Mouse (Mus musculus): Measurements from ENCODE around the gene Rrp8. TPM values are rescaled to one million over a fixed set of nuclear protein-coding genes. Genes with fewer than 3 reads are reported as not detected.
A peak's percentile ranks its signal among the peaks of the same experiment; 100 is the strongest.
"Not testable (repeated sequence)": the region's sequence is repeated elsewhere in the genome, so short reads cannot be mapped to it uniquely, and the experiment has no call there.

Rrp8 gene
- polyA plus RNA-seq, 1 experiment from 2014 or later: 41.2 TPM

DNA sequence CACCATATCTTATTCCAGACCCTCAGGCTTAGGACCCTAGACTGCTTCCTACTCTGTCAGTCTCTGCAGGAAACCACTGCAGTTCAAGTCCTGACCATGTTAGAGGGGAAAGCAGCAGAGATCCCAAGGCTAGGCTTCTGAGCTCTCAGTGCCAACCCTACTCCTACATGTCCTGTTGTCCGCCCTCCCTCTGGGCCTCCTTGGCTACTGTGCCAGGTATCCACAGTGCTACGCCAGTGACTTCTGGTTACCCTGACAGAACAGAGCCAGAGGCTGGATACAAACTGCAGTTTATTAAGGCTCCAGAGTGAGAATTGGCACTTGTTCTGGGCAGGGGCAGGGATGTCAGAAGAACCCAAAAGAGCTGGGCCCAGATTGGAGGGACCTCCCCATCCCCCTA, 15.5 kb upstream of the Rrp8 start:
- DNase-seq (ENCODE audit: low spot score, missing footprints): no peak
- H3K36me3 ChIP-seq (ENCODE audit: control insufficient read depth, insufficient read depth, low read length): peaks cover 24% of the 10 kb centered on the region
- no peak overlapping the region for H3K4me3 ChIP-seq (ENCODE audit: low read depth, low read length)
- WGBS: 90% methylated on average over 2 of the region's 2 CpGs
- no peaks in the 10 kb centered on the region for H3K27me3 ChIP-seq (ENCODE audit: control insufficient read depth, insufficient read depth, low read length)
- no peak; the same call in 1 of the 2 replicates for ATAC-seq (ENCODE audit: low FRiP score)
- H3K27ac ChIP-seq (ENCODE audit: low read depth, low read length): no peak overlapping the region
- no peaks in the 10 kb centered on the region for H3K9me3 ChIP-seq (ENCODE audit: control insufficient read depth, low read length)
- H3K4me2 ChIP-seq: no peak overlapping the region
- H3K4me1 ChIP-seq (ENCODE audit: control insufficient read depth, insufficient read depth, low read length): peaks cover 8% of the 10 kb centered on the region
- H3K9ac ChIP-seq (ENCODE audit: low read length): no peak overlapping the region

DNA sequence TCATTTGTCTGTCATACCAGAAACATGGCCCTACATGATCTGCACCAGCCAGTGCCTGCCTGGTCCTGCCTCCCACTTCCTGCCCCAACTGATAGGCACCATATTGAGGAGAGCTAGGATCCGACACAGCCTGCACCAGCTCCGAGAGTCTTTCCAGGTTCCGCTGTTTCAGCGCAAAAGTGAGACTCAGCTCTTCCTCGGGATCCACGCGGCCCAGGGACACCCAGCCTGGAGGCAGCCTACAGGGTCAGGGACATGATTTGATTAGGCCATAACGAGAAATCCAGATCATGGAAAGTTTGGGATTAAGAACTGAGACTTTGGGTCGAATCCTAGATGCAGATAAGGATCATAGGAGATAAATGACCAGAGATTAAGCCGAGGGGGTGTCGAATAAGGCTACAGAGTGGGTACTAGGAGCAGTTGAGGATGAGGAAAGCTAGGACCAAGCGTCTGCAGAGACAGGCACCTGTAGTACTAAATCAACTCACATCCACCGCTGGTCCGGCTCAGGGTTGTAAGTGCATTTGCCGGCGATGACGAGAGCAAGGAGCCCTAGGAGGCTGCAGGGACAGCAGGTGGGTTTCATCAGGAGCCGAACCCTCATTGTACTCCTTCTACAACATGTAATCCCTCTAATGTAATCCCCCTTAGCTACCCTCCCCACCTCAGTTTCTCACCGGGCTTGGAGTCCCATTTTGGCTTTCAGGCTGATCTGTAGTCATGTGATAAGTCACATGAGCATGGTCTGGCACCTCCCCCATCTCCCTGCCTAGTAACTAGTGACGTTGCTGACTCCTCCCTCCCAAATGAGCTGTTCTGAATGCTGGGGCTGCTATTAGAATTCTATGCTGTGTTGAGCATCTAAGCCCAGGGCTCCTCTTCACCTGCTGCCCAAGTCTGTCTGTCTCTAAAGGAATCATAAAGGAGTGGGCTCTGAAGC, 14.6 kb upstream of the Rrp8 start, which contains the start of gene Tpp1:
TSS of gene Tpp1 (minus strand) at position 745 of the 943 bp plus-strand sequence.
- Histone ChIP-seq H3K27ac (ENCODE audit: low read depth, low read length) (no peak within 1 kb of the TSS), H3K4me1 (ENCODE audit: control insufficient read depth, insufficient read depth, low read length) (peaks cover 8% of the 10 kb centered on the region), H3K4me3 (ENCODE audit: low read depth, low read length) (peak within 1 kb of the TSS; percentile 45), H3K4me2 (peak within 1 kb of the TSS; percentile 70), H3K36me3 (ENCODE audit: control insufficient read depth, insufficient read depth, low read length) (peaks cover 20% of the 10 kb centered on the region), H3K9ac (ENCODE audit: low read length) (peak within 1 kb of the TSS; percentile 77), H3K27me3 (ENCODE audit: control insufficient read depth, insufficient read depth, low read length) (no peaks in the 10 kb centered on the region), H3K9me3 (ENCODE audit: control insufficient read depth, low read length) (no peaks in the 10 kb centered on the region)
- 24% methylated on average over 20 of the region's 20 CpGs for WGBS
- DNase-seq (ENCODE audit: low spot score, missing footprints) (peak; percentile 97), ATAC-seq (ENCODE audit: low FRiP score) (peak; percentile 97)

DNA sequence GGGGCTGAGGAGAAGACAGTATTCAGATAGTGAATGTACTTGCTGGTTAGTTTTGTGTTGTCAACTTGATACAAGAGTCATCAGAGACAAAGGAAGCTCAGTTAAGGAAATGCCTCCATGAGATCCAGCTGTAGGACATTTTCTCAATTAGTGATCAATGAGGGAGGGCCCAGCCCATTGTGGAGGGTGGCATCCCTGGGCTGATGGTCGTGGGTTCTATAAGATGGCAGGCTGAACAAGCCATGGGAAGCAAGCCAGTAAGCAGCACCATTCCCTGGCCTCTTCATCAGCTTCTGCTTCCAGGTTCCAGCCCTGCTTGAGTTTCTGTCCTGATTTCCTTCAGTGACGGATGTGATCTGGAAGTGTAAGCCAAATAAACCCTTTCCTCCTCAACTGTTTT, 10.6 kb upstream of the Rrp8 start:
- Histone ChIP-seq H3K36me3 (ENCODE audit: control insufficient read depth, insufficient read depth, low read length) (no peaks in the 10 kb centered on the region; the same call in 1 of the 2 replicates), H3K4me2 (no peak overlapping the region), H3K9me3 (ENCODE audit: control insufficient read depth, low read length) (no peaks in the 10 kb centered on the region), H3K27me3 (ENCODE audit: control insufficient read depth, insufficient read depth, low read length) (no peaks in the 10 kb centered on the region), H3K9ac (ENCODE audit: low read length) (no peak overlapping the region), H3K4me3 (ENCODE audit: low read depth, low read length) (no peak overlapping the region), H3K4me1 (ENCODE audit: control insufficient read depth, insufficient read depth, low read length) (peaks cover 13% of the 10 kb centered on the region), H3K27ac (ENCODE audit: low read depth, low read length) (no peak overlapping the region)
- WGBS: 75% methylated on average over 2 of the region's 2 CpGs
- ATAC-seq (ENCODE audit: low FRiP score): no peak
- no peak for DNase-seq (ENCODE audit: low spot score, missing footprints)

DNA sequence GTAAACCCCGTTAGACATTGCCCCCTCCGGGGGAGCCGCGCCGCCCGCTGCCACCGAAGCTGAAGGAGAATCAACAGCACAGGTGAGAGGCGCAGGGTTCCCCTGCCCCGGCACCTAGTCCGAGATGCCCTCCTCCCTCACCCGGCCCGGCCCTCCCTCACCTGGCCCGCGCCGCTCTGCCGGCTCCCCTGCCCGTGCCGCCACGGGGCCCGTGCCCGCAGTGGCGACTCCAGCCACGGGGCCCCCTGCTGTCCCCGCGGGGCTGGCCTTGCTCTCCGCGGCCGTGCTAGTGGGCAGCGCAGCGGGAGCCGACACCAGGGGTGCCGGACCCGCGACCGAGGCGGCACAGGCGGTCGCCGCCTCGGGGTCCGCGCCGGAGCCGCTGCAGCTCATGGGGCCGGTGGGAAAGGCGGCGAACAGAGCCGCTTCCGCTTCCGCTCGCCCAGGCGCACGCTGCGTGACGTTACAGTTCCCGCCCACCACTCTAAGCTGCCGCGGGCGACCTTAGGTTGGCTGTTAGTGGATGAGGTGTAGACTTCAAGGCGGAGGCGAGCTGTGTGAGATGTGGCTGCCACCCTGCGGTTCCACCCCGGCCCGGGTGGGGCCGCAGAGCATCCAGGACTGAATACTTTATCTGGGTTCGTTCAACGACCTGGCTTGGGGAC, 6.9 kb upstream of the Rrp8 start, which contains the start of gene Taf10:
TSS of gene Taf10 (minus strand) at position 436 of the 665 bp plus-strand sequence.
- H3K36me3 ChIP-seq (ENCODE audit: control insufficient read depth, insufficient read depth, low read length): peaks cover 14% of the 10 kb centered on the region
- H3K4me2 ChIP-seq: peak within 1 kb of the TSS; percentile 84
- under 1% methylated on average over 66 of the region's 67 CpGs for WGBS
- H3K9me3 ChIP-seq (ENCODE audit: control insufficient read depth, low read length): no peaks in the 10 kb centered on the region
- H3K4me1 ChIP-seq (ENCODE audit: control insufficient read depth, insufficient read depth, low read length): peaks cover 6% of the 10 kb centered on the region
- ATAC-seq (ENCODE audit: low FRiP score) (peak; percentile 98), DNase-seq (ENCODE audit: low spot score, missing footprints) (peak; percentile 98)
- peak within 1 kb of the TSS; percentile 40; the same call in 1 of the 2 replicates for H3K27ac ChIP-seq (ENCODE audit: low read depth, low read length)
- H3K27me3 ChIP-seq (ENCODE audit: control insufficient read depth, insufficient read depth, low read length): no peaks in the 10 kb centered on the region
- peak within 1 kb of the TSS; percentile 79 for H3K9ac ChIP-seq (ENCODE audit: low read length)
- peak within 1 kb of the TSS; percentile 70 for H3K4me3 ChIP-seq (ENCODE audit: low read depth, low read length)

DNA sequence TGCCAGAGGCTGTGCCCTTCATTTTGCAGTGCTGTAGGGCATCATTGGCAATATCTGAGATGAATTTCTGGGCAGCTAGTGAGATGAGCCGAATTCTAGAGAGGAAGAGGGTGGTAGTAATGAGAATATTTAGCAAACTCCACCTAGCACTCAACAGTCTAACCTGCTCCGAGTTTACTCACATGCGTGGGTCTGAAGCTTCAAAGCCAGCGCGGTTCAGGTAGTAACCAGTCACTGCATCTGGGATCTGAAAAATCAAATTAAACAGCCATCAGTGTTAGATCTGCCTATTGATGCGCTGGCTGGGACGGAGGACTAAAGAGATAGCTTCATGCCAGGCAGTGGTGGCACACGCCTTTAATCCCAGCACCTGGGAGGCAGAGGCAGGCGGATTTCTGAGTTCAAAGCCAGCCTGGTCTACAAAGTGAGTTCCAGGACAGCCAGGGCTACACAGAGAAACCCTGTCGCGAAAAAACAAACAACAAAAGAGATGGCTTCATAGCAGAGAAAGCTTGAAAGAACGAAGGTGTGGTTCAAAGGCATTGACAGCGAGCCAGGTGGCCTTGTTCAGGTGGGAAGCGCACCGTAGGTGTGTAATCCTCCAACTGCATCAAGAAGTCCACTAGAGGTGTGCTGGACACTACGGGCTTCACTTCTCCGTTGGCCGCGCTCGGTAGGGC, 6.2 kb upstream of the Rrp8 start:
- not testable (repeated sequence) for H3K27me3 ChIP-seq (ENCODE audit: control insufficient read depth, insufficient read depth, low read length); ATAC-seq (ENCODE audit: low FRiP score); H3K27ac ChIP-seq (ENCODE audit: low read depth, low read length); H3K9me3 ChIP-seq (ENCODE audit: control insufficient read depth, low read length)
- Histone ChIP-seq H3K4me3 (ENCODE audit: low read depth, low read length) (peak overlapping the region; percentile 70), H3K9ac (ENCODE audit: low read length) (peak overlapping the region; percentile 79), H3K36me3 (ENCODE audit: control insufficient read depth, insufficient read depth, low read length) (peaks cover 14% of the 10 kb centered on the region), H3K4me2 (peak overlapping the region; percentile 84), H3K4me1 (ENCODE audit: control insufficient read depth, insufficient read depth, low read length) (peaks cover 10% of the 10 kb centered on the region)
- peak; percentile 65 for DNase-seq (ENCODE audit: low spot score, missing footprints)
- 35% methylated on average over 20 of the region's 20 CpGs for WGBS

DNA sequence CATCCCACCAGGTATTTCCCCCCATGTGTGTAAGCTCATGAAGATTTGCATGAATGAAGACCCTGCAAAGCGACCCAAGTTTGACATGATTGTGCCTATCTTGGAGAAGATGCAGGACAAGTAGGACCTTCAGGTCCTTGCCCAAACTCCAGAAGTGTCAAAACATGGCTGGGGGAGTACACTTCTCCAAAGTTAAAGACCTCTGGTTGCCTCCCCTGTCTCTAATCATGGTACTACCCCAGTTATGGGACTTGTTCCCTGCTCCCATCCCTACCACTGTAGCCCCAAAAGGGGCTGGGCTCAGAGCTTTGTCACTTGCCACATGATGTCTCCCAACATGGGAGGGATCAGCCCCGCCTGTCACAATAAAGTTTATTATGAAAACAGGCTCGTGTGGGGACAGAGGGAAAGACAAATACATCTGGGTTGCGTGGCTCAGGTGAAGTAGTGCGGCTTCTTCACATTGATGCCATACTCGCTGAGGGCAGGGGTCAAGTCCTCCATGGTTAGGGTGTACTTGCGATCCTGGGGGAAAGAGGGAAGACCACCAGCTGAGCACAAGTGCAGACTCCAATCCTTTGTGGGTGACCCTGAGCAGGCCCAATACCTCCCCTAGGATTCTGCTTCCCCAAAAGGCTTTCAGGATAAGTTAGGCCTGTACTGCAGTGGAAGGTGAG, 5.5 kb upstream of the Rrp8 start:
- H3K9ac ChIP-seq (ENCODE audit: low read length); H3K4me2 ChIP-seq; ATAC-seq (ENCODE audit: low FRiP score); H3K27ac ChIP-seq (ENCODE audit: low read depth, low read length); H3K4me3 ChIP-seq (ENCODE audit: low read depth, low read length); H3K27me3 ChIP-seq (ENCODE audit: control insufficient read depth, insufficient read depth, low read length); H3K9me3 ChIP-seq (ENCODE audit: control insufficient read depth, low read length): not testable (repeated sequence)
- Histone ChIP-seq H3K36me3 (ENCODE audit: control insufficient read depth, insufficient read depth, low read length) (peaks cover 14% of the 10 kb centered on the region), H3K4me1 (ENCODE audit: control insufficient read depth, insufficient read depth, low read length) (peaks cover 15% of the 10 kb centered on the region)
- 88% methylated on average over 7 of the region's 7 CpGs for WGBS
- DNase-seq (ENCODE audit: low spot score, missing footprints): peak; percentile 80

DNA sequence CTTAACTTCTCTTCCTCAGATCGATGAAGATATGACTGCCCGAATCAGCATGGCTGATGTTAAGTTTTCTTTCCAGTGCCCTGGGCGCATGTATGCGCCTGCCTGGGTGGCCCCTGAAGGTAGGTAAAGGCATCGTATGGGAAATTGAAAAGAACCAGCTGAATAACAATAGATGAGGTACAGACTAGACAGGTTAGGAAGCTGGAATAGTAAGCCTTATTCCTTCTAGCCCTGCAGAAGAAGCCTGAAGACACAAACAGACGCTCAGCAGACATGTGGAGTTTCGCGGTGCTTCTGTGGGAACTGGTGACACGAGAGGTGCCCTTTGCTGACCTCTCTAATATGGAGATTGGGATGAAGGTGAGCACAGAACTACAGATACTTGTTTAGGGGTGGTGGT, 4.8 kb upstream of the Rrp8 start:
- peaks cover 14% of the 10 kb centered on the region for H3K36me3 ChIP-seq (ENCODE audit: control insufficient read depth, insufficient read depth, low read length)
- H3K27ac ChIP-seq (ENCODE audit: low read depth, low read length): no peak overlapping the region
- DNase-seq (ENCODE audit: low spot score, missing footprints): peak; percentile 70
- no peak for ATAC-seq (ENCODE audit: low FRiP score)
- WGBS: 93% methylated on average over 9 of the region's 9 CpGs
- H3K27me3 ChIP-seq (ENCODE audit: control insufficient read depth, insufficient read depth, low read length): no peaks in the 10 kb centered on the region
- H3K9ac ChIP-seq (ENCODE audit: low read length): no peak overlapping the region
- no peaks in the 10 kb centered on the region for H3K9me3 ChIP-seq (ENCODE audit: control insufficient read depth, low read length)
- H3K4me3 ChIP-seq (ENCODE audit: low read depth, low read length): no peak overlapping the region
- H3K4me2 ChIP-seq: no peak overlapping the region
- peaks cover 21% of the 10 kb centered on the region for H3K4me1 ChIP-seq (ENCODE audit: control insufficient read depth, insufficient read depth, low read length)

DNA sequence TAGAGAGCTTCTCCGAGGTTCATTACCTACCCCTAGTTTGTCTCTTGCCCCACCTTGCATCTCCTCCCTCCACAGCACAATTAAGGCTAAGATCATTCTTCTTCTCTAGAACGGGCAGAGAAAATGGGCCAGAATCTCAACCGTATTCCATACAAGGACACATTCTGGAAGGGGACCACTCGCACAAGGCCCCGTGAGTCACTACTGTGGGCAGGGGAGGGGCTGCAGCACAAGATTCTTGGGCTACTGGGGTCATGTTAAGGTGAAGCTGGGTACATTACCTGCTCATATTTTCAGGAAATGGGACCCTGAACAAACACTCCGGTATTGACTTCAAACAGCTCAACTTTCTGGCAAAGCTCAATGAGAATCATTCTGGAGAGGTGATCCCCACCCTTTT, 3.7 kb upstream of the Rrp8 start:
- no peaks in the 10 kb centered on the region for H3K27me3 ChIP-seq (ENCODE audit: control insufficient read depth, insufficient read depth, low read length)
- no peak overlapping the region for H3K4me3 ChIP-seq (ENCODE audit: low read depth, low read length)
- H3K36me3 ChIP-seq (ENCODE audit: control insufficient read depth, insufficient read depth, low read length): peaks cover 14% of the 10 kb centered on the region
- no peak overlapping the region for H3K4me2 ChIP-seq
- H3K9ac ChIP-seq (ENCODE audit: low read length): no peak overlapping the region
- no peak overlapping the region for H3K27ac ChIP-seq (ENCODE audit: low read depth, low read length)
- H3K9me3 ChIP-seq (ENCODE audit: control insufficient read depth, low read length): no peaks in the 10 kb centered on the region
- peaks cover 21% of the 10 kb centered on the region for H3K4me1 ChIP-seq (ENCODE audit: control insufficient read depth, insufficient read depth, low read length)
- no peak for ATAC-seq (ENCODE audit: low FRiP score)
- DNase-seq (ENCODE audit: low spot score, missing footprints): no peak
- 89% methylated on average over 6 of the region's 6 CpGs for WGBS
